ENCODE assay signal across 40 mouse cellular contexts in the genomic region with DNA sequence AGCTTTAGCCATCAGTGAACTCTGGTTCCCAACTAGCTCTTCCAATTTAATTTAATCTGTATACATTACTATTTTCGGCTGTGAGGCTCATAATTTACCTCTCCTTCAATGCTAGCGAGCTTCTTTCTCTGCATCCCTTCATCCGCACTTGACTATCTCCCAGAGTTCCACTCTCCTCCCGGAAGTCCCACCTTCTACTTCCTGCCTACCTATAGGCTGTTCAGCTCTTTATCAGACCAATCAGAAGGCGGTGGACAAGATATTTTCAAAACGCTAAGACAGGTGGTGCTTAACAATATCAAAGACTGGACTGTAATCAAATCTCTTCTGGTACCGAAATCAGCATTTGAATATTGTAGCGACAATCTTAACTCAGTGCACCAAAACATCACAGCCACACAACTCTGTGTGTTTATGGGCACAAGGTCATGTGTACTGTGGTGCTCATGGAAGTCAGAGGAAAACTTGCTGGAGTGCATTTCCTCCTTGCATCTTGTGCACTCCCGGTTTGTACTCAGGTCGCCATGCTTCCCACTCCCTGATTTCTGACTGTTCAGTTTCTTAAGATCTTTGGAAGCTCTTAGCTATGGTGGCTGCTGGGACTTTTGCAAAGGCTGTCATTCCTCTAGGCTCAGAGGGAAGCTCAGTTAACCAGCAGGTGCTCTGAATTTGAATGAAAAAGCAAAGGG. TPM values are rescaled to one million over a fixed set of nuclear protein-coding genes. Genes with fewer than 3 reads are reported as not detected.
A peak's percentile ranks its signal among the peaks of the same experiment; 100 is the strongest.
DNase-seq lines count a peak whose midpoint lies in the region; ATAC-seq and TF ChIP-seq lines count a peak whose summit lies in the region.
"Had no signal": no experiment of that assay in that cellular context is flagged by ENCODE, and none has a peak within 500 bp of the region (broad histone marks: within the 10 kb centered on the region; RNA-seq: fewer than 3 reads in every experiment).

No protein-coding gene starts in this region.

- peak overlapping the region; percentile 30; the same call in 1 of the 2 replicates for H3K4me3 ChIP-seq in gastrocnemius, adult 2 months
- H3K4me3 ChIP-seq in testis, adult 2 months (ENCODE audit: control insufficient read depth, low read depth, low read length), result peak overlapping the region; percentile 72
- no peak overlapping the region for H3K4me3 ChIP-seq in stomach, postnatal 0 days (ENCODE audit: low read depth, low read length)
- H3K4me3 ChIP-seq: embryonic facial prominence, embryonic 13.5 days; forebrain, embryonic 10.5 days; heart, embryonic 13.5 days; hindbrain, embryonic 10.5 days; intestine, embryonic 15.5 days; limb, embryonic 13.5 days; megakaryocyte, embryonic 14.5 days; midbrain, embryonic 13.5 days; stomach, embryonic 15.5 days had no signal

- TF ChIP-seq CTCF in gastrocnemius, adult 2 months (IDR thresholded peaks at IDR 0.05), result no peak
- TF ChIP-seq CTCF in testis, adult 2 months (IDR thresholded peaks at IDR 0.05; ENCODE audit: control insufficient read depth, insufficient read depth, insufficient replicate concordance, low read depth, low read length), result no peak
- TF ChIP-seq CTCF in stomach, postnatal 0 days (IDR thresholded peaks at IDR 0.05; ENCODE audit: low read depth), result no peak

- H3K4me2 ChIP-seq in stomach, postnatal 0 days (replicated peaks; ENCODE audit: low read depth), result no peak overlapping the region
- H3K4me2 ChIP-seq: embryonic facial prominence, embryonic 13.5 days; heart, embryonic 13.5 days; intestine, embryonic 15.5 days; limb, embryonic 13.5 days; liver, embryonic 11.5 days; midbrain, embryonic 13.5 days; stomach, embryonic 15.5 days had no signal

- no peaks in the 10 kb centered on the region for H3K36me3 ChIP-seq in testis, adult 2 months (ENCODE audit: control insufficient read depth, insufficient read depth, low read length)
- H3K36me3 ChIP-seq in stomach, postnatal 0 days (ENCODE audit: control insufficient read depth, insufficient read depth, low read length), result no peaks in the 10 kb centered on the region
- H3K36me3 ChIP-seq: embryonic facial prominence, embryonic 13.5 days; forebrain, embryonic 10.5 days; heart, embryonic 13.5 days; hindbrain, embryonic 10.5 days; intestine, embryonic 15.5 days; limb, embryonic 13.5 days; midbrain, embryonic 13.5 days; stomach, embryonic 15.5 days had no signal

- 76% methylated on average over 10 of the region's 10 CpGs for WGBS in stomach, postnatal 0 days

- no peak for ATAC-seq in stomach, postnatal 0 days (ENCODE audit: low FRiP score, low TSS enrichment)
- ATAC-seq: forebrain, embryonic 16.5 days; hindbrain, embryonic 16.5 days; intestine, embryonic 15.5 days; midbrain, embryonic 13.5 days; Patski had no signal

- intact Hi-C loops in gastrocnemius, adult 2 months (cut with DNase I), result no loop called here

- no peaks in the 10 kb centered on the region for H3K9me3 ChIP-seq in stomach, postnatal 0 days (ENCODE audit: control insufficient read depth, low read length)
- H3K9me3 ChIP-seq: embryonic facial prominence, embryonic 13.5 days; forebrain, embryonic 10.5 days; heart, embryonic 13.5 days; hindbrain, embryonic 10.5 days; intestine, embryonic 15.5 days; limb, embryonic 13.5 days; megakaryocyte, embryonic 14.5 days; midbrain, embryonic 13.5 days; stomach, embryonic 15.5 days had no signal

- no peak for DNase-seq in gastrocnemius, adult 2 months
- no peak for DNase-seq in gastrocnemius, postnatal 10 days
- no peak for DNase-seq in testis, postnatal 10 days (ENCODE audit: low spot score)
- DNase-seq in ZHBTc4 (ENCODE audit: low read depth, low spot score), result peak; percentile 40
- DNase-seq in kidney, adult 9 months, result no peak
- no peak for DNase-seq in right cerebral cortex, postnatal 10 days (ENCODE audit: low spot score in 2 of 2)
- DNase-seq in stomach, postnatal 0 days (ENCODE audit: low spot score), result no peak
- DNase-seq: adrenal gland, postnatal 25 days; cerebellum, adult 18-20 months; heart, postnatal 10 days; kidney, adult 2 months; right cerebral cortex, postnatal 14 days had no signal

- peaks cover 3% of the 10 kb centered on the region for H3K4me1 ChIP-seq in testis, adult 2 months (ENCODE audit: control insufficient read depth, insufficient read depth, low read length)
- no peaks in the 10 kb centered on the region for H3K4me1 ChIP-seq in stomach, postnatal 0 days (replicated peaks; ENCODE audit: control insufficient read depth, insufficient read depth)
- H3K4me1 ChIP-seq: embryonic facial prominence, embryonic 13.5 days; forebrain, embryonic 10.5 days; hindbrain, embryonic 10.5 days; intestine, embryonic 15.5 days; limb, embryonic 13.5 days; midbrain, embryonic 13.5 days; stomach, embryonic 15.5 days had no signal

- no peak for TF ChIP-seq POLR2A in testis, adult 2 months (IDR thresholded peaks at IDR 0.05; ENCODE audit: control insufficient read depth, low read depth, low read length)

- no peaks in the 10 kb centered on the region for H3K27me3 ChIP-seq in testis, adult 2 months (ENCODE audit: control insufficient read depth, insufficient read depth, low read length)
- H3K27me3 ChIP-seq in stomach, postnatal 0 days (ENCODE audit: control insufficient read depth, insufficient read depth, low read length), result no peaks in the 10 kb centered on the region
- H3K27me3 ChIP-seq: embryonic facial prominence, embryonic 13.5 days; intestine, embryonic 15.5 days; limb, embryonic 13.5 days; megakaryocyte, embryonic 14.5 days; midbrain, embryonic 13.5 days; Patski; stomach, embryonic 15.5 days had no signal

- H3K9ac ChIP-seq in stomach, postnatal 0 days (ENCODE audit: low read length), result no peak overlapping the region
- H3K9ac ChIP-seq: embryonic facial prominence, embryonic 13.5 days; heart, embryonic 13.5 days; intestine, embryonic 15.5 days; limb, embryonic 13.5 days; midbrain, embryonic 13.5 days; stomach, embryonic 15.5 days had no signal

- no peak for TF ChIP-seq EP300 in stomach, postnatal 0 days (optimal IDR thresholded peaks at IDR 0.05)

- no peak overlapping the region for H3K27ac ChIP-seq in gastrocnemius, adult 2 months
- H3K27ac ChIP-seq in testis, adult 2 months (ENCODE audit: control insufficient read depth, insufficient read depth, low read depth, low read length), result no peak overlapping the region
- H3K27ac ChIP-seq in stomach, postnatal 0 days (replicated peaks), result no peak overlapping the region
- H3K27ac ChIP-seq: embryonic facial prominence, embryonic 13.5 days; forebrain, embryonic 10.5 days; heart, embryonic 13.5 days; hindbrain, embryonic 10.5 days; intestine, embryonic 15.5 days; kidney, postnatal 0 days; limb, embryonic 13.5 days; midbrain, embryonic 13.5 days; stomach, embryonic 15.5 days had no signal

RNA-seq across cellular contexts. Expression of gene Lyz2, which starts 6.3 kb away (rescaled TPM):
- 10 to 100 TPM; 30.6 to 45.9 TPM for total RNA-seq in gastrocnemius, adult 2 months (2021)
- 10 to 100 TPM; 34.9 to 50.6 TPM for total RNA-seq in gastrocnemius, postnatal 10 days (2021)
- polyA plus RNA-seq in testis, adult 2 months (2012; rRNA removed), result 12.7 and 15.4 TPM in 2 replicates
- 48.9 and 54.0 TPM in 2 replicates for polyA plus RNA-seq in stomach, postnatal 0 days (2015; fragmentation: Nextera tagmentation; extraction: Ambion mirVana)

RNA-seq across cellular contexts. Expression of gene Lyz1, which starts 16.8 kb away (rescaled TPM):
- 1 to 10 TPM; 3.7 to 6.3 TPM for total RNA-seq in gastrocnemius, adult 2 months (2021)
- total RNA-seq in gastrocnemius, postnatal 10 days (2021), result 1 to 10 TPM; 3.1 to 6.3 TPM
- polyA plus RNA-seq in testis, adult 2 months (2012; rRNA removed), result 0.23 and 0.76 TPM in 2 replicates
- 0.10 and 0.29 TPM in 2 replicates for polyA plus RNA-seq in stomach, postnatal 0 days (2015; fragmentation: Nextera tagmentation; extraction: Ambion mirVana)
- total RNA-seq: common myeloid progenitor, adult 5-6 weeks had no signal
- polyA plus RNA-seq: embryonic facial prominence, embryonic 13.5 days; forebrain, embryonic 10.5 days; forebrain, embryonic 16.5 days; hindbrain, embryonic 10.5 days; hindbrain, embryonic 16.5 days; liver, embryonic 11.5 days; midbrain, embryonic 13.5 days; neural tube, embryonic 14.5 days had no signal

RNA-seq across cellular contexts. Expression of gene 9530003J23Rik, which starts 37.3 kb away (rescaled TPM):
- not detected for total RNA-seq in gastrocnemius, adult 2 months (2021)
- total RNA-seq in gastrocnemius, postnatal 10 days (2021), result not detected
- 0.18 and 0.33 TPM in 2 replicates for polyA plus RNA-seq in testis, adult 2 months (2012; rRNA removed)
- polyA plus RNA-seq in stomach, postnatal 0 days (2015; fragmentation: Nextera tagmentation; extraction: Ambion mirVana), result not detected in 2 replicates
- total RNA-seq: adrenal gland, adult 18-20 months; adrenal gland, postnatal 25 days; common myeloid progenitor, adult 5-6 weeks; gastrocnemius, adult 8-10 months; heart, adult 8-10 months; heart, postnatal 10 days; layer of hippocampus, postnatal 10 days; left cerebral cortex, adult 18-20 months; left cerebral cortex, postnatal 14 days; monocyte, adult 5-6 weeks had no signal
- polyA plus RNA-seq: brain, embryonic 14.5 days; embryonic facial prominence, embryonic 13.5 days; forebrain, embryonic 10.5 days; forebrain, embryonic 16.5 days; heart, embryonic 13.5 days; hindbrain, embryonic 10.5 days; hindbrain, embryonic 16.5 days; intestine, embryonic 15.5 days; kidney, adult 2 months; kidney, postnatal 0 days; large intestine, adult 2 months; limb, embryonic 13.5 days; liver, embryonic 11.5 days; midbrain, embryonic 13.5 days; neural tube, embryonic 14.5 days; small intestine, adult 2 months; stomach, embryonic 15.5 days; thymus, postnatal 0 days had no signal

RNA-seq across cellular contexts. Expression of gene Yeats4, which starts 51.5 kb away (rescaled TPM):
- total RNA-seq in gastrocnemius, adult 2 months (2021), result 10 to 100 TPM; 16.9 to 17.1 TPM
- 10 to 100 TPM; 24.5 to 25.2 TPM for total RNA-seq in gastrocnemius, postnatal 10 days (2021)
- polyA plus RNA-seq in testis, adult 2 months (2012; rRNA removed), result 43.3 and 44.1 TPM in 2 replicates
- polyA plus RNA-seq in stomach, postnatal 0 days (2015; fragmentation: Nextera tagmentation; extraction: Ambion mirVana), result 36.9 and 38.2 TPM in 2 replicates
